Mouse (Mus musculus) spleen, adult 2 months (tissue): ENCODE measurements at regions not wholly inside any gene's neighbourhood (a gene's known extent, or its start where the extent isn't known, plus 50 kb on each side); places are given as distances from the start of the nearest gene placed in this dataset.

Source experiments
- DNase-seq, 2 experiments: peaks; one replicate each; pipeline versions ENCODE4 v3.0.0 to v3.0.0-alpha.2; 2012 to 2021; ENCODE audit warnings: low spot score in 2 of 2, low read depth in 1 of 2
- H3K27ac ChIP-seq: fragments of 200-500 bp; 2 replicates; pipeline ENCODE4 v1.5.1; 2012; ENCODE audit warnings: low read length, inconsistent platforms; ENCODE audit not compliant: insufficient read depth
- H3K27me3 ChIP-seq: fragments of 200-500 bp; 2 replicates; pipeline ENCODE4 v1.6.1; 2012; ENCODE audit warnings: mild to moderate bottlenecking, moderate library complexity, low read length, inconsistent platforms; ENCODE audit not compliant: control insufficient read depth, insufficient read depth
- H3K36me3 ChIP-seq: fragments of 200-500 bp; 2 replicates; pipeline ENCODE4 v1.6.1; 2012; ENCODE audit warnings: mild to moderate bottlenecking, low read length, inconsistent platforms; ENCODE audit not compliant: control insufficient read depth, insufficient read depth
- H3K4me1 ChIP-seq: fragments of 200-500 bp; 2 replicates; pipeline ENCODE4 v1.6.1; 2011; ENCODE audit warnings: inconsistent platforms; ENCODE audit not compliant: control insufficient read depth, insufficient read depth, insufficient read length
- H3K4me3 ChIP-seq: fragments of 200-500 bp; 2 replicates; pipeline ENCODE4 v1.5.1; 2011; ENCODE audit warnings: mild to moderate bottlenecking, inconsistent platforms; ENCODE audit not compliant: insufficient read depth, insufficient read length; ENCODE audit errors: extremely low read depth
- CTCF ChIP-seq: fragments of 200-500 bp; IDR thresholded peaks from 2 replicates; pipeline ENCODE4 v1.5.1; 2011; ENCODE audit warnings: mild to moderate bottlenecking, inconsistent platforms; ENCODE audit not compliant: insufficient read depth, insufficient read length, insufficient replicate concordance; ENCODE audit errors: extremely low read depth
- POLR2A ChIP-seq: fragments of 200-500 bp; IDR thresholded peaks from 2 replicates; pipeline ENCODE4 v1.6.1; 2011; ENCODE audit warnings: low read depth, low read length, inconsistent platforms
- WGBS: fragments of 180-500 bp; shearing (Covaris S2); methylation state at CpG from one replicate; pipeline ENCODE4 v1.1.7; 2018; 5-methylcytosine and 5-hydroxymethylcytosine counted together

- no peaks in the 10 kb centered on the region for H3K36me3 ChIP-seq
- H3K27me3 ChIP-seq = no peaks in the 10 kb centered on the region
- no peaks in the 10 kb centered on the region for H3K4me1 ChIP-seq
- no peak for DNase-seq
- H3K27ac ChIP-seq = no peak overlapping the region
- TF ChIP-seq POLR2A = no peak
- no peak for TF ChIP-seq CTCF
- WGBS = 90% methylated on average over 8 of the region's 8 CpGs
- H3K4me3 ChIP-seq = no peak overlapping the region
Measured at GRCm38 (mm10) chr3:120305608-120306007, 521.3 kb upstream of the Ptbp2 start.
